Mouse (Mus musculus): Measurements from ENCODE around the gene Slc29a4. TPM values are rescaled to one million over a fixed set of nuclear protein-coding genes. Genes with fewer than 3 reads are reported as not detected.

Gene Slc29a4
- polyA plus RNA-seq (2012; rRNA removed; ENCODE audit: low replicate concordance) = 0.63 and 2.8 TPM in 2 replicates

GRCm38 (mm10) chr5:142692248-142692647 is at the start of gene Slc29a4:
TSS of gene Slc29a4 (plus strand) at chr5:142692512.

Other genes with a start within 250 kb of the Slc29a4 start
- 38.1 and 41.7 TPM in 2 replicates for gene Ap5z1, start 228.6 kb upstream of the Slc29a4 start, polyA plus RNA-seq (2012; rRNA removed; ENCODE audit: low replicate concordance)
- gene Papolb, start 162.4 kb upstream of the Slc29a4 start, polyA plus RNA-seq (2012; rRNA removed; ENCODE audit: low replicate concordance) = 0.06 and 0.13 TPM in 2 replicates
- 7.7 and 35.8 TPM in 2 replicates for gene Radil, start 141.4 kb upstream of the Slc29a4 start, polyA plus RNA-seq (2012; rRNA removed; ENCODE audit: low replicate concordance)
- gene Mmd2, start 83.7 kb upstream of the Slc29a4 start, polyA plus RNA-seq (2012; rRNA removed; ENCODE audit: low replicate concordance) = 0.60 and 2.1 TPM in 2 replicates
- gene Wipi2, start 64.8 kb upstream of the Slc29a4 start, polyA plus RNA-seq (2012; rRNA removed; ENCODE audit: low replicate concordance) = 56.7 and 59.2 TPM in 2 replicates
- gene Tnrc18, start 125.2 kb downstream of the Slc29a4 start, polyA plus RNA-seq (2012; rRNA removed; ENCODE audit: low replicate concordance) = 21.8 and 73.5 TPM in 2 replicates
- 19.4 and 24.1 TPM in 2 replicates for gene Fbxl18, start 202.9 kb downstream of the Slc29a4 start, polyA plus RNA-seq (2012; rRNA removed; ENCODE audit: low replicate concordance)
- gene Actb, start 214.2 kb downstream of the Slc29a4 start, polyA plus RNA-seq (2012; rRNA removed; ENCODE audit: low replicate concordance) = 4,836 and 5,928 TPM in 2 replicates

All from subcutaneous adipose tissue, adult 2 months (tissue).